Mouse (Mus musculus) hindbrain, postnatal 0 days (tissue): ENCODE measurements around the gene Ttc23. TPM values are rescaled to one million over a fixed set of nuclear protein-coding genes. Genes with fewer than 3 reads are reported as not detected.

Source experiments
- ATAC-seq: fragments of 200-750 bp; cut with Nextera tagmentation; 2 replicates; pipeline ENCODE4 v1.8.0; 2017; ENCODE audit warnings: mild to moderate bottlenecking, moderate TSS enrichment, moderate library complexity
- DNase-seq: peaks from one replicate; pipeline ENCODE4 v3.0.0-alpha.2; 2015; ENCODE audit warnings: low spot score
- H3K27ac ChIP-seq: fragments of 300-500 bp; sonication (generic); 2 replicates; pipeline ENCODE4 v1.5.1; 2014; ENCODE audit warnings: mild to moderate bottlenecking
- H3K27me3 ChIP-seq: fragments of 300-500 bp; sonication (generic); 2 replicates; pipeline ENCODE4 v1.6.1; 2014; ENCODE audit warnings: low read length, mixed read lengths; ENCODE audit not compliant: insufficient read depth
- H3K36me3 ChIP-seq: fragments of 300-500 bp; sonication (generic); 2 replicates; pipeline ENCODE4 v1.6.1; 2014; ENCODE audit warnings: low read length, mixed read lengths; ENCODE audit not compliant: insufficient read depth
- H3K4me1 ChIP-seq: fragments of 300-500 bp; sonication (generic); 2 replicates; pipeline ENCODE4 v1.6.1; 2014; ENCODE audit warnings: antibody characterized with exemption, low read length, mixed read lengths; ENCODE audit not compliant: insufficient read depth
- H3K4me2 ChIP-seq: fragments of 300-500 bp; sonication (generic); 2 replicates; pipeline ENCODE4 v1.6.1; 2014; ENCODE audit warnings: low read depth, mild to moderate bottlenecking, low read length, moderate library complexity, mixed read lengths
- H3K4me3 ChIP-seq: fragments of 300-500 bp; sonication (generic); 2 replicates; pipeline ENCODE4 v1.5.1; 2014; ENCODE audit warnings: low read length
- H3K9ac ChIP-seq: fragments of 300-500 bp; sonication (generic); replicated peaks from 2 replicates; pipeline ENCODE4 v1.6.1; 2014; ENCODE audit warnings: mild to moderate bottlenecking, low read length, moderate library complexity, mixed read lengths
- H3K9me3 ChIP-seq: fragments of 300-500 bp; sonication (generic); 2 replicates; pipeline ENCODE4 v1.6.1; 2016; ENCODE audit warnings: low read length, mixed read lengths
- CTCF ChIP-seq: IDR thresholded peaks from 2 replicates; pipeline ENCODE4 v1.5.1; 2016; ENCODE audit warnings: antibody characterized with exemption, control low read depth, low read depth
- WGBS: fragments of 180-500 bp; shearing (Covaris S2); extraction: QIAGEN DNeasy Blood & Tissue Kit; methylation state at CpG from one replicate; pipeline ENCODE4 v1.1.7; 2014; 5-methylcytosine and 5-hydroxymethylcytosine counted together
- polyA plus RNA-seq: library from polyadenylated mRNA; unstranded; fragments of >200 nt; fragmentation: Nextera tagmentation; extraction: Ambion mirVana; gene quantifications from 2 replicates; pipeline ENCODE4 v1.2.1, GENCODE M21; 2015
- total RNA-seq: library from RNA; depleted of rRNA; stranded (reverse); fragments of >200 nt; gene quantifications from 2 replicates; pipeline ENCODE4 v1.2.3, GENCODE M21; 2014

Gene Ttc23
- total and polyA plus RNA-seq, 2 experiments from 2014 or later, result 5.3 to 6.2 TPM

- Histone ChIP-seq H3K4me2 (no peak overlapping the region), H3K27me3 (no peaks in the 10 kb centered on the region), H3K9me3 (no peaks in the 10 kb centered on the region), H3K9ac (no peak overlapping the region), H3K36me3 (no peaks in the 10 kb centered on the region), H3K4me1 (no peaks in the 10 kb centered on the region), H3K4me3 (no peak overlapping the region), H3K27ac (no peak overlapping the region)
- 70% methylated on average over 3 of the region's 3 CpGs for WGBS
- ATAC-seq (no peak), DNase-seq (no peak)
- no peak for TF ChIP-seq CTCF
Measured at GRCm38 (mm10) chr7:67763625-67764024, 116.4 kb downstream of the Ttc23 start.

GRCm38 (mm10) chr7:67768125-67768524, 120.9 kb downstream of the Ttc23 start:
- WGBS, result 78% methylated on average over 3 of the region's 3 CpGs
- TF ChIP-seq CTCF, result no peak
- no peaks in the 10 kb centered on the region for H3K36me3 ChIP-seq
- no peaks in the 10 kb centered on the region for H3K9me3 ChIP-seq
- ATAC-seq (no peak), DNase-seq (no peak)
- H3K4me3 ChIP-seq, result no peak overlapping the region
- H3K27me3 ChIP-seq, result no peaks in the 10 kb centered on the region
- H3K27ac ChIP-seq, result no peak overlapping the region
- H3K9ac ChIP-seq, result no peak overlapping the region
- no peak overlapping the region for H3K4me2 ChIP-seq
- no peaks in the 10 kb centered on the region for H3K4me1 ChIP-seq

- DNase-seq, result no peak
- 92% methylated on average over 5 of the region's 5 CpGs for WGBS
- H3K27me3 ChIP-seq, result no peaks in the 10 kb centered on the region
- TF ChIP-seq CTCF, result no peak
- H3K4me3 ChIP-seq, result no peak overlapping the region
- no peak for ATAC-seq
- no peaks in the 10 kb centered on the region for H3K9me3 ChIP-seq
- H3K36me3 ChIP-seq, result no peaks in the 10 kb centered on the region
- no peak overlapping the region for H3K27ac ChIP-seq
- H3K4me1 ChIP-seq, result no peaks in the 10 kb centered on the region
- H3K4me2 ChIP-seq, result no peak overlapping the region
- no peak overlapping the region for H3K9ac ChIP-seq
Measured at GRCm38 (mm10) chr7:67769487-67769886, 122.3 kb downstream of the Ttc23 start.

- Histone ChIP-seq H3K4me3 (no peak overlapping the region), H3K9ac (no peak overlapping the region), H3K36me3 (no peaks in the 10 kb centered on the region), H3K27me3 (no peaks in the 10 kb centered on the region), H3K9me3 (no peaks in the 10 kb centered on the region), H3K4me2 (no peak overlapping the region), H3K27ac (no peak overlapping the region), H3K4me1 (no peaks in the 10 kb centered on the region)
- ATAC-seq (no peak), DNase-seq (no peak)
- no peak for TF ChIP-seq CTCF
- WGBS, result 94% methylated on average over 9 of the region's 9 CpGs
Measured at GRCm38 (mm10) chr7:67772231-67772630, 125.0 kb downstream of the Ttc23 start.

GRCm38 (mm10) chr7:67775623-67776022, 128.4 kb downstream of the Ttc23 start:
- ATAC-seq (no peak), DNase-seq (no peak)
- WGBS, result 78% methylated on average over 3 of the region's 3 CpGs

GRCm38 (mm10) chr7:67776636-67777305, 129.6 kb downstream of the Ttc23 start:
- Histone ChIP-seq H3K9me3 (no peaks in the 10 kb centered on the region), H3K36me3 (no peaks in the 10 kb centered on the region), H3K27me3 (no peaks in the 10 kb centered on the region), H3K4me3 (no peak overlapping the region), H3K4me1 (no peaks in the 10 kb centered on the region), H3K9ac (no peak overlapping the region), H3K4me2 (no peak overlapping the region), H3K27ac (no peak overlapping the region)
- 37% methylated on average over 12 of the region's 12 CpGs for WGBS
- TF ChIP-seq CTCF, result no peak
- peak; percentile 42 for DNase-seq
- ATAC-seq, result peak; percentile 59; the same call in 1 of the 2 replicates

More at GRCm38 (mm10) chr7:67775623-67776022, 128.4 kb downstream of the Ttc23 start:
- no peak for TF ChIP-seq CTCF
- H3K36me3 ChIP-seq, result no peaks in the 10 kb centered on the region
- no peaks in the 10 kb centered on the region for H3K9me3 ChIP-seq
- no peak overlapping the region for H3K9ac ChIP-seq
- no peak overlapping the region for H3K4me3 ChIP-seq
- no peaks in the 10 kb centered on the region for H3K27me3 ChIP-seq
- H3K27ac ChIP-seq, result no peak overlapping the region
- no peaks in the 10 kb centered on the region for H3K4me1 ChIP-seq
- no peak overlapping the region for H3K4me2 ChIP-seq

GRCm38 (mm10) chr7:67787861-67788260, 140.7 kb downstream of the Ttc23 start:
- no peak overlapping the region for H3K4me3 ChIP-seq

More at GRCm38 (mm10) chr7:67787861-67788260, 140.7 kb downstream of the Ttc23 start:
- WGBS, result 68% methylated on average over 2 of the region's 2 CpGs
- Histone ChIP-seq H3K9ac (no peak overlapping the region), H3K4me1 (no peaks in the 10 kb centered on the region), H3K27me3 (no peaks in the 10 kb centered on the region), H3K27ac (no peak overlapping the region), H3K4me2 (no peak overlapping the region), H3K36me3 (no peaks in the 10 kb centered on the region), H3K9me3 (no peaks in the 10 kb centered on the region)
- TF ChIP-seq CTCF, result no peak
- ATAC-seq, result no peak
- DNase-seq, result no peak
